Mouse (Mus musculus) embryonic facial prominence, embryonic 10.5 days (tissue): Measurements from ENCODE around the gene Necap1. TPM values are rescaled to one million over a fixed set of nuclear protein-coding genes. Genes with fewer than 3 reads are reported as not detected.

Experiments
- DNase-seq: peaks from one replicate; pipeline ENCODE4 v3.0.0-alpha.2; 2017; ENCODE audit warnings: low spot score
- H3K27ac ChIP-seq: fragments of 300-500 bp; sonication (generic); replicated peaks from 2 replicates; pipeline ENCODE4 v1.5.1; 2016; ENCODE audit warnings: mild to moderate bottlenecking
- H3K27me3 ChIP-seq: fragments of 300-500 bp; sonication (generic); replicated peaks from 2 replicates; pipeline ENCODE4 v1.6.1; 2016; ENCODE audit warnings: low read depth, mild to moderate bottlenecking; ENCODE audit not compliant: poor library complexity, severe bottlenecking
- H3K36me3 ChIP-seq: fragments of 300-500 bp; sonication (generic); replicated peaks from 2 replicates; pipeline ENCODE4 v1.6.1; 2016; ENCODE audit warnings: mild to moderate bottlenecking, moderate library complexity
- H3K4me1 ChIP-seq: fragments of 300-500 bp; sonication (generic); 2 replicates; pipeline ENCODE4 v1.6.1; 2016
- H3K4me3 ChIP-seq: fragments of 300-500 bp; sonication (generic); 2 replicates; pipeline ENCODE4 v1.5.1; 2016; ENCODE audit warnings: mild to moderate bottlenecking, moderate library complexity
- H3K9me3 ChIP-seq: fragments of 300-500 bp; sonication (generic); 2 replicates; pipeline ENCODE4 v1.6.1; 2016; ENCODE audit warnings: mild to moderate bottlenecking
- WGBS: fragments of 180-500 bp; shearing (Covaris S2); methylation state at CpG from one replicate; pipeline ENCODE4 v1.1.7; 2016; 5-methylcytosine and 5-hydroxymethylcytosine counted together
- microRNA-seq: library from miRNA; unstranded; fragments of <30 nt; microRNA quantifications from one replicate; pipeline ENCODE4, GENCODE M21; 2017
- polyA plus RNA-seq: library from polyadenylated mRNA; unstranded; fragments of >200 nt; fragmentation: Nextera tagmentation; extraction: Ambion mirVana; gene quantifications from 2 replicates; pipeline ENCODE4 v1.2.1, GENCODE M21; 2016

Gene Necap1
- polyA plus RNA-seq, 1 experiment from 2014 or later = 54.8 TPM

DNA sequence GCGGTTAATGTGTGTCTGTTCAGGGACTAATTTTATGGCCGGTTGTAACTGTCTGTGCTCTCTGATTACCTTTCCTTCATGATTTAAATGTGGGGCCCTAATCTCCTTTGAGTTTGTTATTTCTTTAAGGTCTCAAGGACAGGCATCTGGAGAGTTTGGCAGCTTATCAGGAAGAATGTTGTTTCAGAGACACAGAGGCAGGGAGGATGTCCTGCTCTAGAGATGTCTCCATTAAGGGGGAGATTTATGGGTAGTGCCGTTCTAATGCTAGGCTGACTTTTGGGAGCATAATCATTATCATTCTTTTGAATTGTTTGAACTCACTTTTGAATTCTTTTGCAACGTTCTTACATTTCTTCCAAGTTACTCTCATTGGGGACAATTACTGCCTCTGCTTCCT, 45.6 kb downstream of the Necap1 start:
- Histone ChIP-seq H3K4me3 (no peak overlapping the region), H3K4me1 (no peaks in the 10 kb centered on the region), H3K27ac (no peak overlapping the region), H3K27me3 (no peaks in the 10 kb centered on the region), H3K36me3 (no peaks in the 10 kb centered on the region), H3K9me3 (0 out of 2 replicates have a peak, but pooled peaks cover 5% of the 10 kb centered on the region)
- 83% methylated on average over 4 of the region's 4 CpGs for WGBS
- DNase-seq = no peak

DNA sequence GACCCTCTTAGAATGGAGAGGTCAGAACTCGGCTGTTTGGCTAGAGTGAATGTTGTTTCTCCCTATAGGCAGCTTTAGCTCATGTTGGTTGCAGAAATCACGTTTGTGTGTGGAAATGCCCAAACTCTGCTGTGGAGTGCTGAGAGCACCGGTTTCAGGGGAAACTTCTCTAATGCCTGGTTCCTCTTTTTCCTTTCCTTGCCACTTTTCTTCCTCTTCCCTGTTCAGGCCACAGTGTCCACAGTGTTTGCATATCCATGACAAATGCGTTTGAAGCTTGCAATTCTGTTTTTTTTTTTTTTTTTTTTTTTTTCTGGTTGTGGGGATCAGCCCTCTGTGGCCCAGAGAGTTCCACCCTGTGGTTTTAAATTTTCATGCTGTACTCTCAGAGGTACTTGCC, 47.2 kb downstream of the Necap1 start, which contains the start of gene Clec4a1:
Gene Clec4a1 (plus strand): TSS at position 398 of the 400 bp plus-strand sequence.
- 71% methylated on average over 4 of the region's 4 CpGs for WGBS
- Histone ChIP-seq H3K4me1 (no peaks in the 10 kb centered on the region), H3K4me3 (no peak within 1 kb of the TSS), H3K27ac (no peak within 1 kb of the TSS), H3K27me3 (no peaks in the 10 kb centered on the region), H3K9me3 (0 out of 2 replicates have a peak, but pooled peaks cover 3% of the 10 kb centered on the region), H3K36me3 (no peaks in the 10 kb centered on the region)
- no peak for DNase-seq

DNA sequence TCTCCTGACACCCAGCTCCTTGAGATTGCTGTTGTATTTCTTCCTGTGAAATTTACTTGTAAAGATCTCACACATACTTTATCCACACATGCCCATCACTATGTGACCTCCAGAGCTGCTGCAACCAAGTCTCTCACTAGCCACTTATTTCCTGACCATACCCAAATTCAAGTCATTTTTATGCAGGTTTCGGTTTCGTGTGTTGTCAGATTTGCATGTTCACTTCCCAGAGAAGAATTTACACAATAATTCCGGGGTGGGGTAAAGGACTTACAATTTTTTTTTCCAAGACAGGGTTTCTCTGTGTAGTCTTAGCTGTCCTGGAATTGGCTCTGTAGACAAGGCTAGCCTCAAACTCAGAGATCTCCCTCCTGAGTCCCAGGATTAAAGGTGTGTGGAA, 60.6 kb downstream of the Necap1 start:
- no peak for DNase-seq
- no peak overlapping the region for H3K27ac ChIP-seq
- 86% methylated on average over 3 of the region's 3 CpGs for WGBS
- H3K4me1 ChIP-seq = no peaks in the 10 kb centered on the region
- H3K27me3 ChIP-seq = no peaks in the 10 kb centered on the region
- no peaks in the 10 kb centered on the region for H3K36me3 ChIP-seq
- H3K4me3 ChIP-seq = no peak overlapping the region
- H3K9me3 ChIP-seq = no peaks in the 10 kb centered on the region

Small RNA genes within 50 kb of the gene (microRNA-seq; reads per million reads assigned to microRNA genes)
- not detected for gene Mir7231

Other genes starting within 250 kb of the Necap1 start
- gene Dppa3, start 248.1 kb upstream of the Necap1 start, polyA plus RNA-seq = not detected in 2 replicates
- gene Nanog, start 167.0 kb upstream of the Necap1 start, polyA plus RNA-seq = 0.26 TPM in 1 of 2 replicates, not detected in the other
- 55.4 and 68.4 TPM in 2 replicates for gene Slc2a3, start 72.8 kb upstream of the Necap1 start, polyA plus RNA-seq
- gene Foxj2, start 54.6 kb upstream of the Necap1 start, polyA plus RNA-seq = 2.9 and 3.0 TPM in 2 replicates
- gene C3ar1, start 18.3 kb upstream of the Necap1 start, polyA plus RNA-seq = 1.1 and 1.5 TPM in 2 replicates
- gene Clec4a1, start 47.4 kb downstream of the Necap1 start, polyA plus RNA-seq = 0.65 and 1.0 TPM in 2 replicates
- gene Clec4a3, start 78.0 kb downstream of the Necap1 start, polyA plus RNA-seq = 0.34 TPM in 2 replicates
- gene Clec4a4, start 115.9 kb downstream of the Necap1 start, polyA plus RNA-seq = not detected in 2 replicates
- not detected in 2 replicates for gene Clec4b1, start 175.5 kb downstream of the Necap1 start, polyA plus RNA-seq
- 0.69 and 0.72 TPM in 2 replicates for gene Clec4a2, start 232.0 kb downstream of the Necap1 start, polyA plus RNA-seq